Mouse (Mus musculus) hindbrain, embryonic 10.5 days (tissue): ENCODE data around the gene Ttc27. TPM values are rescaled to one million over a fixed set of nuclear protein-coding genes. Genes with fewer than 3 reads are reported as not detected.

Experiments used
- DNase-seq: peaks from one replicate; pipeline ENCODE4 v3.0.0-alpha.2; 2017; ENCODE audit warnings: low spot score
- H3K27ac ChIP-seq: fragments of 300-500 bp; sonication (generic); 2 replicates; pipeline ENCODE4 v1.5.1; 2016; ENCODE audit warnings: mild to moderate bottlenecking, moderate library complexity
- H3K27me3 ChIP-seq: fragments of 300-500 bp; sonication (generic); 2 replicates; pipeline ENCODE4 v1.6.1; 2016; ENCODE audit warnings: mild to moderate bottlenecking; ENCODE audit not compliant: poor library complexity, insufficient read depth, severe bottlenecking
- H3K36me3 ChIP-seq: fragments of 300-500 bp; sonication (generic); 2 replicates; pipeline ENCODE4 v1.6.1; 2016; ENCODE audit warnings: mild to moderate bottlenecking, moderate library complexity
- H3K4me1 ChIP-seq: fragments of 300-500 bp; sonication (generic); replicated peaks from 2 replicates; pipeline ENCODE4 v1.6.1; 2016; ENCODE audit warnings: mild to moderate bottlenecking
- H3K4me3 ChIP-seq: fragments of 300-500 bp; sonication (generic); 2 replicates; pipeline ENCODE4 v1.5.1; 2016; ENCODE audit warnings: mild to moderate bottlenecking, moderate library complexity
- H3K9me3 ChIP-seq: fragments of 300-500 bp; sonication (generic); 2 replicates; pipeline ENCODE4 v1.6.1; 2016; ENCODE audit warnings: mild to moderate bottlenecking, moderate library complexity
- WGBS: fragments of 180-500 bp; shearing (Covaris S2); methylation state at CpG from one replicate; pipeline ENCODE4 v1.1.7; 2016; 5-methylcytosine and 5-hydroxymethylcytosine counted together
- polyA plus RNA-seq: library from polyadenylated mRNA; unstranded; fragments of >200 nt; fragmentation: Nextera tagmentation; extraction: Ambion mirVana; gene quantifications from 2 replicates; pipeline ENCODE4 v1.2.1, GENCODE M21; 2016

The Ttc27 gene
- polyA plus RNA-seq, 1 experiment from 2014 or later, result 20.4 TPM

DNA sequence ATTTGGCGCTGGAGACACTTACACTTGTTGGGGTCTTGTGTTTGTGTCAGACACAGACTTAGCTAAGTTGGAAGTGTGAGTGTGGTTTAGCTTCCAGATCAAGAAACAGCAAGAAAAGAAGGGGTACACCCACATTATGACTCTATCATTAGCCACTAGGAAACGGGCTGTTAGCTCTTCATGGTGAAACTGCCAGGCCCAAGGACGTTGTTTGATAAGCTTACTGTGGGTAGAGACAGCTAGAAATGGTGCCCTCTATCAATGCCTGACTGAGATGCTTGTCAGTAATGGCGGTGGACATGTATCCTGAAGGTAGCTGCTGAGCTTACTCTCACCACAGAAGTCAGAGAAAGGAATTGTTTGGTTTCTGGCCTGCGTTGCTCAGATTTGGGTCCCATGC lies 146.3 kb downstream of the Ttc27 start:
- 93% methylated on average over 5 of the region's 5 CpGs for WGBS

DNA sequence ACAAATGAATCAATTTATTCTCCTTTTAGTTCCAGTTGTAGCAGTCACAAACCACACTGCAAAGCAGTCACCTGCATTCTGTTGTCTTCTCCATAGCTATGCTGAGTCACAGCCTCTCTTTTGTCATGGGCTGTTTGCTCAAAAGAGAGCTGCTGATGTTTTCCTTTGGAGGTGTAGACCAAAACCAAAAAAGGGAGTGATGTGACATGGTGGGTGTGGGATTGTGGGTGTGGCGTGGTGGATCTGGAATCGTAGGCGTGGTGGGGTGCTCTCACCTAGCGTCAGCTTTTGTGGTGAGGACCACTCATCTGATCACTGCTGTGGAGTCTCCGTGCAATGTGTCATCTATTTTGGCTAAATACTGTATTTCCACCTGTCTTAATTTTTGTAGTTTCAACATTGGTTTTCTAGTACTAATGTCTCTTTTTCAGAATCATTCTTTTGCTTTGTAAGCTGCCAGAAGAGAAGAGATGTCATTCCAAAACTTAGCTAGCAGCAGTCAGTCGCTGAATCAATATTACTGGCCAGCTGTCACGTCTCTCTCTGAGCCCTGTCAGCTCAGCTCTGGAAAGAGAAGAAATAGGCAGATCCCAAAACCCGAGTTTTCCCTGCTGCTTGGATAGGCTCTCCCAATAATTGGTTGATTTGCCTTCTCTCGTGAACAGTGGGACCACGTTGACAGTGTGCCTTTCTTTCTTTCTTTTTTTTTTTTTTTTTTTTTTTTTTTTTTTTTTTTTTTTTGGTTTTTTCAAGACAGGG lies 147.4 kb downstream of the Ttc27 start:
- H3K27ac ChIP-seq, result no peak overlapping the region
- H3K9me3 ChIP-seq, result no peaks in the 10 kb centered on the region
- no peaks in the 10 kb centered on the region for H3K27me3 ChIP-seq
- H3K4me3 ChIP-seq, result no peak overlapping the region
- no peaks in the 10 kb centered on the region for H3K36me3 ChIP-seq
- DNase-seq, result no peak
- peaks cover 50% of the 10 kb centered on the region for H3K4me1 ChIP-seq
- WGBS, result 90% methylated on average over 10 of the region's 10 CpGs

More for the DNA sequence above, 146.3 kb downstream of the Ttc27 start:
- H3K27ac ChIP-seq, result no peak overlapping the region
- H3K36me3 ChIP-seq, result no peaks in the 10 kb centered on the region
- no peak overlapping the region for H3K4me3 ChIP-seq
- peaks cover 49% of the 10 kb centered on the region for H3K4me1 ChIP-seq
- H3K27me3 ChIP-seq, result no peaks in the 10 kb centered on the region
- DNase-seq, result no peak
- no peaks in the 10 kb centered on the region for H3K9me3 ChIP-seq

DNA sequence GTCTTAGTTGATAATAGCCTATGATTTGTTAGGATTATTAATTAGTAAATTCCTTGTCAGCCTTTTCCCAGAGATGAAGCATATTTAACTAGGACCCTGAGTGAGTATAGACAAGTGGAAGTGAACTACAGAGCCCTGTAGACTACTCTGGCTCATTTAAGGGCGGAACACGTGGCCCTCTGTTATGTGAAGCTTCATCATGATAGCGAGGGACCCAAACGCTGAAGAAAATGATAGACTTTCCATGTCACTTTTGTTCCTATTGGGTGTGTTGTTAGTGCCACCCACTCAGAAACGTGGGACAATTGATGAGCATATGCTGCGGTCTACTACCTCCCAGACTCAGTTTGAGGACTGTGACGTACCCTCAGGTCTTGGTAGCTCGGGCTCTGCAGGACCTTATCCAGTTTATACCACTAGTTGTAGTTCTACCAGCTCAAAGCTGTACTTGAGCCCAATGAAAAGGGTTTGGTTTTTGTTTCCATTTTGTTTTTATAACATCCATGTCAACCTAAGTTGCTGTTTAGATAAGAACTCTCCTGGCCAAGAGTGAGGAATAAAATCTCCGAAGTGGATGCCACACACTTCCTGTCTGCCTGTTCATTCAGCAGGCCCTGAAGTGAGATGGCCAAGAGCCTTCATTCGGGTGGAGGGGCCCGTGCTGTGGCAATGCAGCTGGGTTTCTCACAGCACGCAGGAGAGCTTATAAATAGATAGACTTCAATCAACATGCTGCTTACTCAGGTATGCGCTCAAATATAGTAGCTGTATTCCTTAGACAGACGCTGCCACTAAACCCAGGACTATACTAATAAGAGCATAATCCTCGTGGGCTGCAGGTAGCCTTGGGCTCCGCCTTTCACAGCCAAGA lies 148.4 kb downstream of the Ttc27 start:
- no peaks in the 10 kb centered on the region for H3K27me3 ChIP-seq
- no peaks in the 10 kb centered on the region for H3K9me3 ChIP-seq
- peaks cover 51% of the 10 kb centered on the region for H3K4me1 ChIP-seq
- no peak for DNase-seq
- no peaks in the 10 kb centered on the region for H3K36me3 ChIP-seq
- 87% methylated on average over 16 of the region's 16 CpGs for WGBS
- peak overlapping the region; percentile 71; the same call in 1 of the 2 replicates for H3K27ac ChIP-seq
- no peak overlapping the region for H3K4me3 ChIP-seq

DNA sequence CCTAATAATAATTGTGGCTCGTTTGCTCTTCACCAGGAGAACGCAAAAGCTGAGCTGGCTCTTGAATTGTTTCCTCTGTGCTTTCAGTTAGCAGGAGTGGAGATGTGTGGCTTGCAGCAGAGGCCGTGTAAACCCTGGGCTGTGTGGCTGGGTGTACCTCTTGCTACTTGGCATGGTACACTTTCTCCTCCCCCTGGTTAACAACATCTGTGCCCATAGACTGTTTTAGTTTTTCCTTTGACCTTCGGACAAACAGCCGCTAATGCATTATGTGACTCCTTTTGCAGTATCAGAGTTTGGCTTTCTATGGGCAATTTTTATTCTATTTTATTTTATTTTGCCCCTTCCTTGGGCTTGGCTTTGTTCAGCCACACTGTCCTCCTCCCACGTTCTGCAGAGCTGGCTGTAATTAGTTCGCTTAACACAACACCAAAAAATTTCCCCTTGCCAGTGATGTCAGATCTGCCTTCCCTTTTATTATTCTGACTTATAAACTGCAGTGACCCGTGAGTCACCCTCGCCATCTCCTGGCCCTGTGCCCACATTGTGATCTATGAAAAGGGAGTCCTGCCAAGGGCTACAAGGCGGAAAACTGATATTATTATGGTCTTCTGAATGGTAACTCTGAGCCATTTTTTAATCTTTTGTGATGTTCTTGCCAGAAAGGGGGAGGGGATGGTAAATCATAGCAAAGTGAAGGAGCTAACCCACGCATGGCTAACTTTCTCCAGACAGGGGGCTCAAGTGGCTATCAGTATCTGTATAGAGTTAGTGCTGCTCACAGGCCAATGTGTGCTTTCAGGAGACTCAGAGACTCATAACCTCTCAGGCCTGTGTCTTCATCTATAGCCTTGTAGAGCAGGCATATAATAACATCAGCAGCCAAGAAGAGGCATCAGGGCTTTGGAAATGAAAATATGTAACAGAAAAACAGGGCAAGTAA lies 149.3 kb downstream of the Ttc27 start:
- WGBS, result 46% methylated on average over 11 of the region's 11 CpGs
- H3K9me3 ChIP-seq, result no peaks in the 10 kb centered on the region
- DNase-seq, result no peak
- H3K4me1 ChIP-seq, result peaks cover 52% of the 10 kb centered on the region
- H3K27me3 ChIP-seq, result no peaks in the 10 kb centered on the region
- H3K36me3 ChIP-seq, result no peaks in the 10 kb centered on the region
- peak overlapping the region; percentile 71 for H3K27ac ChIP-seq
- H3K4me3 ChIP-seq, result no peak overlapping the region

DNA sequence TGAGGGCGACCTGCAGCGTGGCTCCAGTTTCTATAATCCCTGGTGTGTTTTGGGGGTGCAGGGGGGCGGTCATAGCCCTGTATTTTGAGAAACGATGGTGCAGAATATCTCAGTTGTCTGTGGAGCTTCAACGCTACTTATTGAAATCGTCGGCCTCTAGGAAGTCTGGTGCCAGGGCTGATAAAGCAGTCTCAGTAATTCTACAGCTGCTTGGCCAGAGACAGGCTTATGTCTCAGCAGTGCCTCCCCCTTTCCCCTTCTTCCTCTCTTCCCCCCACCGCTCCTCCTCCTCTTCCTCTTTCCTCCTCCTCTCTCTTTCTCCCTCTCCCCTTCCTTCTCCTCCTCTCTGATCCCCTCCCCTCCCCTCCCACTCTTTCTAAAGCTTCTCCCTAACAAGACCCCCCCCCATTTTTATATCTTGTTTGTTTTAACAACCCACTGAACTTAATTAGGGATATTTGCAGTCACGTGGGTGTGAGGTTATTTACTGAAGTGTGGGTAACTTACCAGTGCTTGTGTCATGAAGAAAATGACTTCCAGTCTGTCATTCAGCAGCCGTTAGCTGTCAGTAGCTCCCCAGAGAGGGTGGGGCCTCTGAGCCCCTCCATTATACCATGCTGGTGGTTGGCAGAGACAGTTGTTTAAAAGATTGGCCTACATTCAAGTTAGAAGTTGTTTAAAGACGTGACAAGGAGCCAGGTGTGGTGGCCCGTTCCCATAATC lies 150.8 kb downstream of the Ttc27 start:
- Histone ChIP-seq H3K9me3 (no peaks in the 10 kb centered on the region), H3K36me3 (no peaks in the 10 kb centered on the region), H3K4me3 (no peak overlapping the region), H3K27ac (peak overlapping the region; percentile 30; the same call in 1 of the 2 replicates), H3K27me3 (no peaks in the 10 kb centered on the region), H3K4me1 (peaks cover 51% of the 10 kb centered on the region)
- no peak for DNase-seq
- WGBS, result 82% methylated on average over 12 of the region's 12 CpGs

DNA sequence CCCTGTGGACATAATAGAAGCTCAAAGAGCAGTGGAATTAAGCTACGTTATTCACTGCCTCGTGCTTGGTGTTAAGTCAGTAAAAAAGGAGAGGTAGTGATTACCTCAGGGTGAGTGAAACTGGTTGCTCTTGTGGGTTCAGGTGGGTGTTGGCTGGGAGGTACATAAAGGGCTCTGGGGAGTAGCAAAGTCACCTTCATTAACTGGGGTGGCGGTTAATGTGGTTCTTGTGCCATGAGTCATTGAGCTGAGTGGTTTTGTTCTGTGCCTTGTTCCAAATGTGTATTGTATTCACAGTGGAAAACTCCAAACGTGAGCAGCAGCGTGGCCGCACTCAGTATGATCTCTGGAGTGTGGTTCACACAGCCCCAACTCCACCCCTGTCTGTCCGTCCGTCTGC lies 152.0 kb downstream of the Ttc27 start:
- WGBS, result 87% methylated on average over 8 of the region's 8 CpGs

DNA sequence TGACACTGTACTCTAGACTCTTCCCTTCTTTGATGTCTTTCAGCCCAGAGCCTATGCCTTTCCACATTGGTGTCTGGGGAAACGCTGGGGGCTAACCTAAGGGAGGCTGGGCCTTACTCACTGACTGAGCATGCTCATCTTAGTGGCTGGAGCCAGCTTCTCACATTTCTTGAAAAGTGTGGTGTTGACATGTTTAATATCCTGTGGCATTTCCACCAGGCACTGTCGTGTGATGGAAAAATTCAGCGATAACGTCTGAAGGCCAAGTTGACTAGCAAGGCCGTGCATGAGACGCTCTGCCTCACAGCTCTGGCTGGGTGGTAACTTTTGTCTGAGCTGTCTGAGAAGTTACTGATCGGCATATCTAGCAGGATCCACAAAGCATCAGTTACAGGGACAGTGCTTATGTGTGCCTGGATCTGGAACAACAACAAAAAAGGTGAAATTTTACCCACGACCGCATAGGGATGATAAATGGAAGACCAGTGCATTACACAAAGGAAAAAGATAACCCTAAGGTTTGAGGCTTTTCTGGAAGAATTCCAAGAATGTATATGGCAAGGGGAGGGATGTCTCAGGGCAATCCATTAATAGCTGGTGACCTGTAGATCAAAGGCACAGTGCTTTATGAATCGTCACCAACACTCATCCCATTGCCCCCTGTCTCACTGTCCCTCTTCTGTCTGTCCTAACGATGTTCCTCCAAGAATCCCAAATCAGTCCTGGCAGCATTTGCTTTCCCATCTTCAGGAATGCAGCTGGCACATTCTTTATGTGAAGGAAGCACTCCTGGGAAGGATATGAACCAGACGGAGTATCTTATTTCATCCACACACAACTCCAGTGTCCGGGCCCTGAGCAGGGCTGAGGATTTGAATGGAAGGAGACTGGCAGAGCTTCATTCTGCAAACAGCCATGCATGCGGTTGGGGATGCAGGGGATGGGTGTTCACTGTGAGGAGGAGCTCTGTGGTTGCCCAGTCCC lies 152.9 kb downstream of the Ttc27 start:
- DNase-seq, result no peak

More for the DNA sequence above, 152.0 kb downstream of the Ttc27 start:
- H3K4me3 ChIP-seq, result no peak overlapping the region
- peaks cover 51% of the 10 kb centered on the region for H3K4me1 ChIP-seq
- H3K27ac ChIP-seq, result no peak overlapping the region
- no peaks in the 10 kb centered on the region for H3K27me3 ChIP-seq
- H3K9me3 ChIP-seq, result no peaks in the 10 kb centered on the region
- DNase-seq, result no peak
- no peaks in the 10 kb centered on the region for H3K36me3 ChIP-seq

DNA sequence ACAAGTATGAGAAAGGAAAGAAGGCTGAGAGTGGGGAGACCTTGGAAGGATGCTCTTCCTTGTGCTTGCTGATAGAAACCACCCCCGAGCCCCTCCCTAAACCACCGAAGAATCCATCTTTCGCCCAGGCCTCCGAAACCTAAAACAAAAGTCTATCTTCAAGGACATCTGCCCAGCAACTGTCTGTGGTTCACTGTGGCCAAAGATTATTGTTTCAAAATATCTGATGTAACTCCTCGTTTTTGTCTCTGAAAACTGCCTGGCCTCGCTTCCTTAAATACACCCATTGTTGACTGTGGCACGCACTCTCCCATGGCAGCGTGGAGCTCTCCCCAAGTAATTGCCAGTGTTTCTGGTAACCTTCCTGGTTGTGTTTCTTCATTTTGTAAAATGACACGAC lies 155.0 kb downstream of the Ttc27 start:
- Histone ChIP-seq H3K27ac (no peak overlapping the region), H3K36me3 (no peaks in the 10 kb centered on the region), H3K27me3 (no peaks in the 10 kb centered on the region), H3K4me1 (peaks cover 36% of the 10 kb centered on the region), H3K9me3 (no peaks in the 10 kb centered on the region), H3K4me3 (no peak overlapping the region)
- DNase-seq, result no peak
- 87% methylated on average over 9 of the region's 9 CpGs for WGBS

More for the DNA sequence above, 152.9 kb downstream of the Ttc27 start:
- H3K4me3 ChIP-seq, result no peak overlapping the region
- no peaks in the 10 kb centered on the region for H3K9me3 ChIP-seq
- H3K4me1 ChIP-seq, result peaks cover 51% of the 10 kb centered on the region
- peak overlapping the region; percentile 42; the same call in 1 of the 2 replicates for H3K27ac ChIP-seq
- H3K27me3 ChIP-seq, result no peaks in the 10 kb centered on the region
- H3K36me3 ChIP-seq, result no peaks in the 10 kb centered on the region
- WGBS, result 71% methylated on average over 14 of the region's 14 CpGs

DNA sequence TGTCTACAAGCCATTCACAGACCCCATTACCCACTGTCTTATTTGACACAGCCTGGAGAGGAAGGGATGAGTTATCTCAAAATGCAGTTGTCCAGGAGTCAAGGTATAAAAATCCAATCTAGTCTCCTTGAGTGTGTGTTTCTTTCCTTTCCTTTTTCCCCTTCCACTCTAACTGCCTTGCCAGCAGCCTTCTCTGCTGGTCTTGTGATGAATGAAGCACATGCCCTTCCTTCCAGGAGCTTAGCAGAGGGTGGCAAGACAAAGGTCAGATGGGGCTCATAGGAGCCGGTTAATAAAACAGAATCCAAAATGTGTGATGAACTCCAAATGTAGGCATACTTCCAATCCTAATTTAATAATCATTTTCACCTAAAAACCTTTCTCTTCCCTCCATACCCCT lies 156.2 kb downstream of the Ttc27 start:
- WGBS, result 78% methylated on average over 1 of the region's 1 CpGs
- no peak overlapping the region for H3K4me3 ChIP-seq

DNA sequence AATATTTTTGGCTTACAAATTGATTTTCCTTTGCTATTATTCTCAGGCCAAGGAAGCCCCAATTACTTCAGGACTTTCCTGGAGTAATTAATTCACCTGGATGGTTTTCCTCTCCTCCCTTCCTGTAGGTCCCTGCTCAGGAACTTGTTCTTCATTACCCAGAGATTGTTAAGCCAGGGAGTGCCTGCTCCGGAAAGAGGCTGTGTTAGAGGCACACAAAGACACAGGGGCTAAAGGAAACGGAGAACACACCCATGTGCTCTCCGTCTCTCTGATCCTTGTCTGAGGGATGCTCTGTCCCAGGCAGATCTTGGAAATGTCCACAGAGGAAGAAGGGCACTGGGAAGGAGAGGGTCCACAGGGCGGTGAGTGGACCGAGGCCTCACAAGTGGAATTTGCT lies 158.2 kb downstream of the Ttc27 start:
- no peaks in the 10 kb centered on the region for H3K36me3 ChIP-seq
- no peak for DNase-seq
- H3K27me3 ChIP-seq, result no peaks in the 10 kb centered on the region
- no peak overlapping the region for H3K4me3 ChIP-seq
- H3K9me3 ChIP-seq, result no peaks in the 10 kb centered on the region
- 93% methylated on average over 5 of the region's 5 CpGs for WGBS
- peaks cover 10% of the 10 kb centered on the region for H3K4me1 ChIP-seq
- no peak overlapping the region for H3K27ac ChIP-seq

More for the DNA sequence above, 156.2 kb downstream of the Ttc27 start:
- no peak overlapping the region for H3K27ac ChIP-seq
- H3K36me3 ChIP-seq, result no peaks in the 10 kb centered on the region
- peaks cover 24% of the 10 kb centered on the region for H3K4me1 ChIP-seq
- no peak for DNase-seq
- no peaks in the 10 kb centered on the region for H3K9me3 ChIP-seq
- H3K27me3 ChIP-seq, result no peaks in the 10 kb centered on the region

DNA sequence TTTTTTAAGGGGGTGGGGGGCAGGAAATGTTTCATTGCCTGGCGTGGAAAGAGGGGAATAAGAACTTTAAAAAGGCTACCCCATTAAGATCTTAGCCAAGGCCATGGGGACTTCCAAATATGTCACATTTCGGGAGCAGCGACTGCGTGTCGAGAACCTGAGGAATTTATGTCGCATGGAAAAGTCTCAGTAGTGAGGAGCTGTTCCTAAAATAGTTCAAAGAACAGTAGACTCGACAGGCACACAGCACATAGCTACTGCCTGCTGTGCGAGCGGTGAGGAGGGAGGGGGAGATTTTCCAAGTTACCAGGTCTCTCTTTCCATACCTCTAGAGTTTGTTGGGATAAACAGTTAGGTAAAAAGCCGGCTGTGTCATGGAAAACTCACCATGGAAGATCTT lies 159.4 kb downstream of the Ttc27 start:
- Histone ChIP-seq H3K27ac (no peak overlapping the region), H3K27me3 (no peaks in the 10 kb centered on the region), H3K4me3 (no peak overlapping the region), H3K36me3 (no peaks in the 10 kb centered on the region), H3K9me3 (no peaks in the 10 kb centered on the region), H3K4me1 (peaks cover 7% of the 10 kb centered on the region; the same call in 1 of the 2 replicates)
- WGBS, result 78% methylated on average over 10 of the region's 10 CpGs
- no peak for DNase-seq
